Mouse (Mus musculus) A20 (cell line): ENCODE results near the gene Akap13.
A peak's percentile ranks its signal among the peaks of the same experiment; 100 is the strongest.

Experiments
- DNase-seq: peaks from one replicate; pipeline ENCODE4 v3.0.0-alpha.2; 2011; ENCODE audit warnings: low read depth, low spot score

Gene Akap13

GRCm38 (mm10) chr7:75460290-75460689 lies 5.0 kb downstream of the Akap13 start:
- DNase-seq = no peak

- no peak for DNase-seq
Measured at GRCm38 (mm10) chr7:75463579-75464162, 8.3 kb downstream of the Akap13 start.

- no peak for DNase-seq
Measured at GRCm38 (mm10) chr7:75467791-75468190, 12.5 kb downstream of the Akap13 start.

GRCm38 (mm10) chr7:75470318-75470925 lies 15.1 kb downstream of the Akap13 start:
- no peak for DNase-seq

- no peak for DNase-seq
Measured at GRCm38 (mm10) chr7:75472316-75473195, 17.2 kb downstream of the Akap13 start.

- DNase-seq = no peak
Measured at GRCm38 (mm10) chr7:75473294-75473693, 18.0 kb downstream of the Akap13 start.

- no peak for DNase-seq
Measured at GRCm38 (mm10) chr7:75474064-75474463, 18.7 kb downstream of the Akap13 start.

- DNase-seq = no peak
Measured at GRCm38 (mm10) chr7:75474564-75475150, 19.3 kb downstream of the Akap13 start.

- DNase-seq = no peak
Measured at GRCm38 (mm10) chr7:75478060-75478459, 22.7 kb downstream of the Akap13 start.

- no peak for DNase-seq
Measured at GRCm38 (mm10) chr7:75480721-75481426, 25.5 kb downstream of the Akap13 start.

- DNase-seq = no peak
Measured at GRCm38 (mm10) chr7:75486031-75486430, 30.7 kb downstream of the Akap13 start.

- DNase-seq = no peak
Measured at GRCm38 (mm10) chr7:75495941-75496441, 40.7 kb downstream of the Akap13 start.

GRCm38 (mm10) chr7:75498627-75499026 lies 43.3 kb downstream of the Akap13 start:
- DNase-seq = no peak

GRCm38 (mm10) chr7:75499271-75499670 lies 43.9 kb downstream of the Akap13 start:
- DNase-seq = no peak

GRCm38 (mm10) chr7:75500164-75500563 lies 44.8 kb downstream of the Akap13 start:
- DNase-seq = no peak

- DNase-seq = peak; percentile 44
Measured at GRCm38 (mm10) chr7:75500793-75501192, 45.5 kb downstream of the Akap13 start.

- DNase-seq = no peak
Measured at GRCm38 (mm10) chr7:75504524-75504923, 49.2 kb downstream of the Akap13 start.

- peak; percentile 20 for DNase-seq
Measured at GRCm38 (mm10) chr7:75506628-75507027, 51.3 kb downstream of the Akap13 start.

- no peak for DNase-seq
Measured at GRCm38 (mm10) chr7:75509085-75509873, 53.9 kb downstream of the Akap13 start.

GRCm38 (mm10) chr7:75515472-75515871 lies 60.1 kb downstream of the Akap13 start:
- no peak for DNase-seq
